Mouse (Mus musculus): ENCODE measurements around the gene Rc3h1. TPM values are rescaled to one million over a fixed set of nuclear protein-coding genes. Genes with fewer than 3 reads are reported as not detected.

Rc3h1 gene
- polyA plus RNA-seq, 1 experiment: 34.6 TPM

DNA sequence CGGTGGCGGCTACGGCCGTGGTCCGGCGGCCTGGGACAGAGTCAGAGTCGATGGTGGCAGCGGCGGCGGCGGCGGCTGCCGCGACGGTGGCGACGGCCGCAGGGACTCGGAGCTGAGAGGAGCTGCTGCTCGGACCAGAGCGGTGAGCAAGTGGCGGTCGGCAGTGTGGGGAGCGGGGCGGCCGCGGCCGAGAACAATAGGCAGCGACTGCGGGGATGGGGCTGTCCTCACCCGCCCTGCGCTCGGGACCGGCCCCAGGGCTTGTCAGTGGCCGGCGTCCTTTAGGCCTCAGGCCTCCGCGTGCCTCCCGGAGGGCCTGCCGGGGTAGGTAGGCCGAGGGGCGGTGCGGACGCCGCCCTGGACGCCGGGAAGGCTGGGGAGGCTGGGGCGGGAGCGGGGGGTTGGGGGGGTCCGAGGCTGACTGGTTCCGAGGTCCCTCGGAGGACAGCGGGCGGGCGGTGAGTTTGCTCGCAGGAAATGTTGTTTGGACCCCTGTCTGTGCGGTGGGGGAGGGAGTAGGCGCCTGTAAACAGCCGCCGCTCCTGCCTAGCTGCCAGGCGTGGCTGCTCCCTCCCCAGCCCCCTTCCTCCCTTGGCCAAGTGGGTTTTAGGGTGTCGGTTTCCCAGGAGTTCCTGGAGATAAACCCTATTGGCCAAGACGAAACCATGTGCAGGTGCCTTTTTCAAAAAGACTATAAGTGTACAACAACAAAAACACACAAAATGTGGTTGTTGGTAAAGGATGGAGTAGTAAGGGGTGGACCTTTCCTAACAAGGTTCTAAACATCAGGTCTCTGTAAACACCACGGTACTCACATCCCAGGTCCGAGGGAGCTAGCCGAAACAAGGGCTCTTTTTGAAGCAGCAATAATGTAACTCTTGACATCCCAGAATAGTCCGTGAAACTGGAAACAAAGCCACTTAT lies 602 bp downstream of the Rc3h1 start:
- Histone ChIP-seq H3K36me3 (ENCODE audit: control insufficient read depth, insufficient read depth, low read length) (no peaks in the 10 kb centered on the region), H3K4me1 (ENCODE audit: control insufficient read depth, insufficient read depth, low read length) (peaks cover 2% of the 10 kb centered on the region; the same call in 1 of the 2 replicates), H3K27ac (ENCODE audit: control insufficient read depth, insufficient read depth, low read depth, low read length) (peak overlapping the region; percentile 93), H3K4me3 (ENCODE audit: control insufficient read depth, low read depth, low read length) (peak overlapping the region; percentile 97), H3K27me3 (ENCODE audit: control insufficient read depth, insufficient read depth, low read length) (no peaks in the 10 kb centered on the region)
- TF ChIP-seq CTCF (IDR thresholded peaks at IDR 0.05; ENCODE audit: control insufficient read depth, insufficient read depth, insufficient replicate concordance, low read depth, low read length) (no peak), POLR2A (IDR thresholded peaks at IDR 0.05; ENCODE audit: control insufficient read depth, low read depth, low read length) (no peak)

DNA sequence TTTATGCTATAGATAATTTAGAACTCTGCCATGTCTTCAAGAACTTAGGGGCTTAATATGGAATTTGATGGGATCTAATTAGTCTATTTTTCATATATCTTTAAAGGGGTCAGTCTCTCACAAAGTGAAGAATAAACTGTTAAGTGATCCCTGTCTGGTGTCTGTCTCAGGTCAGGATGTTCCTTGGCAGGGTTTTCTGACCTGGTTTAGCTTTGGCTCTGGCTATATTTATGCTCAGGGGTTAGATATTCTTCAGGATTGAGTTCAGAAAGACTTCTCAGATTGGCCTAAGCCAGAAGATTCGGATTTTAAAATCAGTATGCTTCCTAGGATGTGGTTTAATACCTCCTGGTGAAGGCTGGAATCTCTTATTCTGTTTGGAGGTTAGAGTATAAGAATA lies 4.0 kb downstream of the Rc3h1 start:
- Histone ChIP-seq H3K4me3 (ENCODE audit: control insufficient read depth, low read depth, low read length) (no peak overlapping the region), H3K4me1 (ENCODE audit: control insufficient read depth, insufficient read depth, low read length) (no peaks in the 10 kb centered on the region; the same call in 1 of the 2 replicates), H3K27me3 (ENCODE audit: control insufficient read depth, insufficient read depth, low read length) (no peaks in the 10 kb centered on the region), H3K36me3 (ENCODE audit: control insufficient read depth, insufficient read depth, low read length) (no peaks in the 10 kb centered on the region), H3K27ac (ENCODE audit: control insufficient read depth, insufficient read depth, low read depth, low read length) (no peak overlapping the region)
- no peak for TF ChIP-seq POLR2A (IDR thresholded peaks at IDR 0.05; ENCODE audit: control insufficient read depth, low read depth, low read length)
- no peak for TF ChIP-seq CTCF (IDR thresholded peaks at IDR 0.05; ENCODE audit: control insufficient read depth, insufficient read depth, insufficient replicate concordance, low read depth, low read length)

DNA sequence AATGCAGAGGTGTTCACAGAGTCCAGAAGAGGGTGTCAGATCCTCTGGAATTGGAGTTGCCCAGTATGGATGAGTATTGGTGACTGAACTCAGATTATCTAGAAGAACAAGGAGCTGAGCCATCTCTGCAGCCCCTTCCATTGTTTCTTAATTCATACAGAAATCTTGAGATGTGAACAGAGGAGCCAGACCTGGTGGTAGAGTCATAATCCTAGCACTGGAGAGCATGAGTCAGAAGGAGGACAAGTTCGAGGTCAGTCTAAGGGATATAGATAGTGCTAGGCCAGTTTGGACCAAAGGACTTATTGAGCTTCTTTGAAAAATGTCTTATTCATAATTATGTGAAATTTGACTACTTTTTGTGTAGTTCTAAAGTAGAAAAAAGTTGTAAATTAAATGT lies 4.6 kb downstream of the Rc3h1 start:
- Histone ChIP-seq H3K4me1 (ENCODE audit: control insufficient read depth, insufficient read depth, low read length) (no peaks in the 10 kb centered on the region; the same call in 1 of the 2 replicates), H3K36me3 (ENCODE audit: control insufficient read depth, insufficient read depth, low read length) (no peaks in the 10 kb centered on the region), H3K4me3 (ENCODE audit: control insufficient read depth, low read depth, low read length) (no peak overlapping the region), H3K27me3 (ENCODE audit: control insufficient read depth, insufficient read depth, low read length) (no peaks in the 10 kb centered on the region), H3K27ac (ENCODE audit: control insufficient read depth, insufficient read depth, low read depth, low read length) (no peak overlapping the region)
- no peak for TF ChIP-seq CTCF (IDR thresholded peaks at IDR 0.05; ENCODE audit: control insufficient read depth, insufficient read depth, insufficient replicate concordance, low read depth, low read length)
- no peak for TF ChIP-seq POLR2A (IDR thresholded peaks at IDR 0.05; ENCODE audit: control insufficient read depth, low read depth, low read length)

DNA sequence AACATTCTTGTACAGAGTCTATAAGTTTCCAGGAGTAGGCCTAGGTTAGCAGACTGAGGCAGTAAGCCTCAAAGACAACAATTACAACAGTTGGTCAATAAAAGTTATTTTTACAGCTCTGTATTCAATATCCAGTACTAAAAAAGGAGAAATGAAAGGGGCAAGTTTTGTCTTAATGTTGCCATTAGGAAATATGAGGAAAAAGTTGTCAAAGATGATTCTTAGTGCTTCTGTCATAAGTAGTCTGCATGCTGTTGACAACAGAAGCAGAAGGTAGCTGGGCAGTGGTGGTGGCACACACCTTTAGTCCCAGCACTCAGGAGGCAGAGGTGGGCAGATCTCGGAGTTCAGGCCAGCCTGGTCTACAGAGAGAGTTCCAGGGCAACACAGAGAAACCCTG lies 13.2 kb downstream of the Rc3h1 start:
- no peak for TF ChIP-seq POLR2A (IDR thresholded peaks at IDR 0.05; ENCODE audit: control insufficient read depth, low read depth, low read length)
- no peak for TF ChIP-seq CTCF (IDR thresholded peaks at IDR 0.05; ENCODE audit: control insufficient read depth, insufficient read depth, insufficient replicate concordance, low read depth, low read length)

DNA sequence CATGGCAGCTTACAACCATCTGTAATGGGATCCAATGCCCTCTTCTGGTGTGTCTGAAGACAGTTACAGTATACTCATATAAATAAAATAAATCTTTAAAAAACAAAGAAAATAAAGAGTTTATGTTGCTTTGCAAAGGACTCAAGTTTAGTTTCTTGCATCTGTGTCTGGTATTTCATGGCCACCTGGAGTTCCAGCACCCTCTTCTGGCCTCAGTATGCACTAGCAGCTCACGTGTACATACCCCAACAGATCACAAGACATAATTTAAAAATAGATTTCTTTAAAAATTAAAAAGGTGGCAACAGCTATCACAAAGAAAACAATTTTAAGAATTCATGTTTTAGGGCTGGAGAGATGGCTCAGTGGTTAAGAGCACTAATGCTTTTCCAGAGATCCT lies 15.7 kb downstream of the Rc3h1 start:
- no peak overlapping the region for H3K27ac ChIP-seq (ENCODE audit: control insufficient read depth, insufficient read depth, low read depth, low read length)
- H3K4me3 ChIP-seq (ENCODE audit: control insufficient read depth, low read depth, low read length): no peak overlapping the region
- no peaks in the 10 kb centered on the region for H3K36me3 ChIP-seq (ENCODE audit: control insufficient read depth, insufficient read depth, low read length)
- no peaks in the 10 kb centered on the region for H3K27me3 ChIP-seq (ENCODE audit: control insufficient read depth, insufficient read depth, low read length)
- no peaks in the 10 kb centered on the region for H3K4me1 ChIP-seq (ENCODE audit: control insufficient read depth, insufficient read depth, low read length)
- TF ChIP-seq CTCF (IDR thresholded peaks at IDR 0.05; ENCODE audit: control insufficient read depth, insufficient read depth, insufficient replicate concordance, low read depth, low read length) (no peak), POLR2A (IDR thresholded peaks at IDR 0.05; ENCODE audit: control insufficient read depth, low read depth, low read length) (no peak)

More for the DNA sequence above, 13.2 kb downstream of the Rc3h1 start:
- no peaks in the 10 kb centered on the region for H3K36me3 ChIP-seq (ENCODE audit: control insufficient read depth, insufficient read depth, low read length)
- H3K4me1 ChIP-seq (ENCODE audit: control insufficient read depth, insufficient read depth, low read length): no peaks in the 10 kb centered on the region
- no peaks in the 10 kb centered on the region for H3K27me3 ChIP-seq (ENCODE audit: control insufficient read depth, insufficient read depth, low read length)
- no peak overlapping the region for H3K27ac ChIP-seq (ENCODE audit: control insufficient read depth, insufficient read depth, low read depth, low read length)
- no peak overlapping the region for H3K4me3 ChIP-seq (ENCODE audit: control insufficient read depth, low read depth, low read length)

DNA sequence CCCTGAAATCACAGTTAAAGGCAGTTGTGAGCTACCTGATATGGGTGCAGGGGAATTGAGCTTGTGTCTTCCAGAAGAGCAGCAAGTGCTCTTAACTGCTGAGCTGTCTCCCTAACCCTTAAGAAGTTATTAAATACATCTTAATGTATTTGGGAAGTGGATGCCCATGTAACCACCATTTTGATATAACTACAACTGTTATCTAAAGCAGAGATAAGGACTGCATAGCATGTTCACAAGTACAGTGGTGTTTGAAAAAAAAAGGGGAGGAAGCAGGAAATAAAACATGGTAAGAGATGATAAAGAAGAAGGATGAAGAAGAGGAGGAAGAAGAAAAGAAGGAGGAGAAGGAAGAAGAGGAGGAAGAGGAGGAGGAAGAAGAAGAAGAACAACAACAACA lies 25.1 kb downstream of the Rc3h1 start:
- H3K4me3 ChIP-seq (ENCODE audit: control insufficient read depth, low read depth, low read length): no peak overlapping the region
- no peaks in the 10 kb centered on the region for H3K27me3 ChIP-seq (ENCODE audit: control insufficient read depth, insufficient read depth, low read length)
- no peak overlapping the region for H3K27ac ChIP-seq (ENCODE audit: control insufficient read depth, insufficient read depth, low read depth, low read length)
- H3K4me1 ChIP-seq (ENCODE audit: control insufficient read depth, insufficient read depth, low read length): no peaks in the 10 kb centered on the region
- no peak for TF ChIP-seq POLR2A (IDR thresholded peaks at IDR 0.05; ENCODE audit: control insufficient read depth, low read depth, low read length)
- no peak for TF ChIP-seq CTCF (IDR thresholded peaks at IDR 0.05; ENCODE audit: control insufficient read depth, insufficient read depth, insufficient replicate concordance, low read depth, low read length)
- peaks cover 2% of the 10 kb centered on the region; the same call in 1 of the 2 replicates for H3K36me3 ChIP-seq (ENCODE audit: control insufficient read depth, insufficient read depth, low read length)

DNA sequence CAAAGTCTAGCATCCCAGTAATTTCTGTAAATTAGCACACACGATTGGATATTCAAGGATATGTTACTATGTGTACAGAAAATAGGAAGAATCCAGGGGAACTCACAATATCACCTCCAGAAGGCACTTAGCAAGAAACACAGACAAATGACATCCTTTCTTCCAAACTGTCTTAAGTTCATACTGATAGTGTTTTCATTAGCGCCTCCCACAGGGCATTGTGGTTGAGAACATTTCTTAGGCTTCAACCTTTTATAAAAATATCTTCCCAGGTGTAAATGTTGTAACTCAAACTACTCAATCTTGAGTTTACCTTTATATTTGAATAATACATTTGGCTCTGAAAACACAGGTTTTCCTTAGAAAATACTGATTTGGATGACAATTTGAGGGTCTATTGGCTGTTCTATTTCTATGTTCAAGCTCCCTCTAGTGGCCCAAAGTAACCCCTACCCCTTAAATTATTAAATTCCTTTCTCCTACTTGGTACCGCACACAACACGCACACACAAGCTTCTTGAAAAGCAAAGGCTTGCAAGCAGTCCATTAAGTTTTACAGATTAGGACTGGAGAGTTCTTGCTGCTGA lies 27.8 kb downstream of the Rc3h1 start:
- Histone ChIP-seq H3K4me1 (ENCODE audit: control insufficient read depth, insufficient read depth, low read length) (no peaks in the 10 kb centered on the region), H3K27me3 (ENCODE audit: control insufficient read depth, insufficient read depth, low read length) (no peaks in the 10 kb centered on the region), H3K27ac (ENCODE audit: control insufficient read depth, insufficient read depth, low read depth, low read length) (no peak overlapping the region), H3K36me3 (ENCODE audit: control insufficient read depth, insufficient read depth, low read length) (peaks cover 2% of the 10 kb centered on the region; the same call in 1 of the 2 replicates), H3K4me3 (ENCODE audit: control insufficient read depth, low read depth, low read length) (no peak overlapping the region)
- TF ChIP-seq CTCF (IDR thresholded peaks at IDR 0.05; ENCODE audit: control insufficient read depth, insufficient read depth, insufficient replicate concordance, low read depth, low read length) (no peak), POLR2A (IDR thresholded peaks at IDR 0.05; ENCODE audit: control insufficient read depth, low read depth, low read length) (no peak)
